Mouse (Mus musculus) spleen, adult 2 months (tissue): ENCODE data around the gene Cebpe. TPM values are rescaled to one million over a fixed set of nuclear protein-coding genes. Genes with fewer than 3 reads are reported as not detected.
A peak's percentile ranks its signal among the peaks of the same experiment; 100 is the strongest.

ENCODE experiments used
- DNase-seq, 2 experiments: peaks; one replicate each; pipeline versions ENCODE4 v3.0.0 to v3.0.0-alpha.2; 2012 to 2021; ENCODE audit warnings: low spot score in 2 of 2, low read depth in 1 of 2
- H3K27ac ChIP-seq: fragments of 200-500 bp; 2 replicates; pipeline ENCODE4 v1.5.1; 2012; ENCODE audit warnings: low read length, inconsistent platforms; ENCODE audit not compliant: insufficient read depth
- H3K27me3 ChIP-seq: fragments of 200-500 bp; 2 replicates; pipeline ENCODE4 v1.6.1; 2012; ENCODE audit warnings: mild to moderate bottlenecking, moderate library complexity, low read length, inconsistent platforms; ENCODE audit not compliant: control insufficient read depth, insufficient read depth
- H3K36me3 ChIP-seq: fragments of 200-500 bp; 2 replicates; pipeline ENCODE4 v1.6.1; 2012; ENCODE audit warnings: mild to moderate bottlenecking, low read length, inconsistent platforms; ENCODE audit not compliant: control insufficient read depth, insufficient read depth
- H3K4me1 ChIP-seq: fragments of 200-500 bp; 2 replicates; pipeline ENCODE4 v1.6.1; 2011; ENCODE audit warnings: inconsistent platforms; ENCODE audit not compliant: control insufficient read depth, insufficient read depth, insufficient read length
- H3K4me3 ChIP-seq: fragments of 200-500 bp; 2 replicates; pipeline ENCODE4 v1.5.1; 2011; ENCODE audit warnings: mild to moderate bottlenecking, inconsistent platforms; ENCODE audit not compliant: insufficient read depth, insufficient read length; ENCODE audit errors: extremely low read depth
- CTCF ChIP-seq: fragments of 200-500 bp; IDR thresholded peaks from 2 replicates; pipeline ENCODE4 v1.5.1; 2011; ENCODE audit warnings: mild to moderate bottlenecking, inconsistent platforms; ENCODE audit not compliant: insufficient read depth, insufficient read length, insufficient replicate concordance; ENCODE audit errors: extremely low read depth
- POLR2A ChIP-seq: fragments of 200-500 bp; IDR thresholded peaks from 2 replicates; pipeline ENCODE4 v1.6.1; 2011; ENCODE audit warnings: low read depth, low read length, inconsistent platforms
- WGBS: fragments of 180-500 bp; shearing (Covaris S2); methylation state at CpG from one replicate; pipeline ENCODE4 v1.1.7; 2018; 5-methylcytosine and 5-hydroxymethylcytosine counted together
- polyA plus RNA-seq: library from polyadenylated mRNA; depleted of rRNA; stranded (reverse); fragments of >200 nt; gene quantifications from 2 replicates; pipeline ENCODE4 v1.2.3, GENCODE M21; 2012

Cebpe gene
- polyA plus RNA-seq, 1 experiment: 5.2 TPM

- H3K36me3 ChIP-seq: no peaks in the 10 kb centered on the region
Measured at GRCm38 (mm10) chr14:54724049-54724448, 12.1 kb upstream of the Cebpe start.

GRCm38 (mm10) chr14:54721711-54722110 is 9.7 kb upstream of the Cebpe start:
- 88% methylated on average over 10 of the region's 10 CpGs for WGBS
- DNase-seq: no peak
- Histone ChIP-seq H3K4me1 (no peaks in the 10 kb centered on the region), H3K4me3 (no peak overlapping the region), H3K27ac (no peak overlapping the region), H3K27me3 (no peaks in the 10 kb centered on the region), H3K36me3 (no peaks in the 10 kb centered on the region)
- TF ChIP-seq POLR2A: no peak
- no peak for TF ChIP-seq CTCF

More at GRCm38 (mm10) chr14:54724049-54724448, 12.1 kb upstream of the Cebpe start:
- 38% methylated on average over 6 of the region's 6 CpGs for WGBS
- H3K27ac ChIP-seq: no peak overlapping the region
- H3K4me1 ChIP-seq: no peaks in the 10 kb centered on the region
- no peaks in the 10 kb centered on the region for H3K27me3 ChIP-seq
- no peak for DNase-seq
- TF ChIP-seq POLR2A: no peak
- no peak for TF ChIP-seq CTCF
- H3K4me3 ChIP-seq: no peak overlapping the region

DNA sequence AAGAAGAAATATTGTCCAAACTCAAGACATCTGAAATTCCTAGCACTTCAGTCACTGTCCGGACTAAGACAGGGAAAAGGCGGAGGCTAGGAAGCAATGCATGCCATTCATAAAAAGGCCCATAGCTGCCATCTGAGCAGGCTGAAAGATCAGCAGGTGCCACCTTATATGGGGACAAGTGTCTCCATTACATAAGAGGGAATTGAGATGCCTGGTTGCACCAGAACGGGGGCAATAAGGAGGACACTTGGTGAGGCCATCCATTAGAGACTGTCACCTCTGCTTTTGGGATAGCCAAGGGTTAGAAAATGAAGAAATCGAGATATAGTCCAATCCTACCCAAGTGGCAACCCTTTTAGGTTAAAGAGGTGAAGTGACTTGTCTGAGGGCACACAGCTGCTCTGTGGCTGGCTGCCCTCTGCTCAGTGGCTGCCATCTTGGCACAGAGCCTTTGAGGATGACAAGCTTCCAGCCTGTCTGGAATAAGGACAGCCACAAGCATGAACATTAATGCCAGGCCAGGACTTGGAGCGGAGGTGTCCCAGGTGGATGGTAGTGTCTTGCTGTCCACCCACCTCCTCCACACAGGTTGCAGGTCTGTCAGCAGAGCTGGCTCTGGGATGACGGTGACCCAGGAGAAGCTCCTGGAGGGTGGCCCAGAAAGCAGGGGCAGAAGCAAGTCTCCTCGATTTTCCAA is 8.8 kb upstream of the Cebpe start:
- H3K36me3 ChIP-seq: no peaks in the 10 kb centered on the region
- WGBS: 83% methylated on average over 7 of the region's 7 CpGs
- H3K4me1 ChIP-seq: no peaks in the 10 kb centered on the region
- no peak overlapping the region for H3K4me3 ChIP-seq
- no peaks in the 10 kb centered on the region for H3K27me3 ChIP-seq
- TF ChIP-seq CTCF (no peak), POLR2A (no peak)
- no peak overlapping the region for H3K27ac ChIP-seq
- DNase-seq: no peak

DNA sequence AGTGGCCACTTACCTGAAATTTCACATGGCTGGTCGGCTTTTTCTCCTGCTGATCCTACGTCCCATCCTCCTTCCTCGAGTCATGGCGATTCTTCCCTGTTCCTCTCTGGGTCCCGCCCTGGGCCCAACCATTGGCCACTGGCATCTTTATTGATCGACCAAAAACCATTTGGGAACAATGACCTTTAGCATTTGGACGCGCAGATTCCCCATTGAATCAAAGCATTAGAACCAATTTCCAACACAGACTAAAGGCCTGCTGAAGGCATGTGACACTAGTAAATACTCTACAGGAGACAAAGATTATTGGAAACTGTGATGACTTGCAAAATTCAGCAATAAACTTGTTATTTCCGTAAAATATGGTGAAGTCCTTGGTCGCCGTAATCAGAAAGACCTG is 8.1 kb upstream of the Cebpe start:
- Histone ChIP-seq H3K4me3 (no peak overlapping the region), H3K4me1 (no peaks in the 10 kb centered on the region), H3K36me3 (no peaks in the 10 kb centered on the region), H3K27me3 (no peaks in the 10 kb centered on the region), H3K27ac (no peak overlapping the region)
- no peak for DNase-seq
- no peak for TF ChIP-seq POLR2A
- no peak for TF ChIP-seq CTCF
- 93% methylated on average over 11 of the region's 11 CpGs for WGBS

- WGBS: 83% methylated on average over 1 of the region's 1 CpGs
- TF ChIP-seq POLR2A (no peak), CTCF (no peak)
- Histone ChIP-seq H3K4me3 (no peak overlapping the region), H3K27me3 (no peaks in the 10 kb centered on the region), H3K27ac (no peak overlapping the region), H3K36me3 (no peaks in the 10 kb centered on the region), H3K4me1 (peaks cover 10% of the 10 kb centered on the region; the same call in 1 of the 2 replicates)
- no peak for DNase-seq
Measured at GRCm38 (mm10) chr14:54715402-54715801, 3.4 kb upstream of the Cebpe start.

- WGBS: 3% methylated on average over 15 of the region's 15 CpGs
- peaks cover 10% of the 10 kb centered on the region; the same call in 1 of the 2 replicates for H3K4me1 ChIP-seq
- no peaks in the 10 kb centered on the region for H3K27me3 ChIP-seq
- no peaks in the 10 kb centered on the region for H3K36me3 ChIP-seq
- H3K27ac ChIP-seq: no peak overlapping the region
- no peak for DNase-seq
- TF ChIP-seq POLR2A (no peak), CTCF (no peak)
- peak overlapping the region; percentile 60 for H3K4me3 ChIP-seq
Measured at GRCm38 (mm10) chr14:54714617-54715081, 2.7 kb upstream of the Cebpe start.

DNA sequence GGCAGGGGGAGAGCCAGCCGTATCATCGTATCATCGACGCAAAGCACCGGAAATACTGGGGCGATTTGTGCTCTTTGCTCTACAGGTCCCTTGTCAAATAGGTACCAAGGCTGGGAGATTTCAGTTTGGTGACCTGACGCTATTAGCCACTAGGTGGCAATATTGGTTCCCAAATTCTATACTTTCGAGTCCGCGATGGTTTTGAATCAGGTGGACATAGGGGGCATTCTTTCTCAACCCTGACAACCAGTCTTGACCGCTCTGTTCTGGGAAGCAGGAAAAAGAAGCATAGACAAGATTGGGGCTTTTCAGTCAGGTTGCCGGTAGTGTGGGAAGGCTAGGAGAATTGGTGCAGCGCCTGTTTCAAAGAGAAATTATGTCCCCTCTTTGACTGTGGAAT is 2.1 kb upstream of the Cebpe start:
- peak; percentile 37 to 54 for DNase-seq
- WGBS: under 1% methylated on average over 13 of the region's 13 CpGs
- peak overlapping the region; percentile 60 for H3K4me3 ChIP-seq
- H3K27me3 ChIP-seq: no peaks in the 10 kb centered on the region
- no peak overlapping the region for H3K27ac ChIP-seq
- TF ChIP-seq POLR2A: no peak
- peak; percentile 6; the same call in 1 of the 2 replicates for TF ChIP-seq CTCF
- peaks cover 10% of the 10 kb centered on the region; the same call in 1 of the 2 replicates for H3K4me1 ChIP-seq
- no peaks in the 10 kb centered on the region for H3K36me3 ChIP-seq
